Mouse (Mus musculus) midbrain, embryonic 16.5 days (tissue): ENCODE measurements around the gene Idh3a. TPM values are rescaled to one million over a fixed set of nuclear protein-coding genes. Genes with fewer than 3 reads are reported as not detected.

ENCODE experiments used
- ATAC-seq: fragments of 200-750 bp; cut with Nextera tagmentation; 2 replicates; pipeline ENCODE4 v1.8.0; 2017; ENCODE audit warnings: moderate TSS enrichment
- H3K27ac ChIP-seq: fragments of 300-500 bp; sonication (generic); 2 replicates; pipeline ENCODE4 v1.5.1; 2014; ENCODE audit warnings: mild to moderate bottlenecking, low read length, mixed read lengths
- H3K27me3 ChIP-seq: fragments of 300-500 bp; sonication (generic); 2 replicates; pipeline ENCODE4 v1.6.1; 2014; ENCODE audit warnings: low read depth, low read length, mixed read lengths; ENCODE audit not compliant: control insufficient read depth, insufficient read depth
- H3K36me3 ChIP-seq: fragments of 300-500 bp; sonication (generic); 2 replicates; pipeline ENCODE4 v1.6.1; 2014; ENCODE audit warnings: mild to moderate bottlenecking, low read length, moderate library complexity, mixed read lengths; ENCODE audit not compliant: control insufficient read depth, insufficient read depth
- H3K4me1 ChIP-seq: fragments of 300-500 bp; sonication (generic); 2 replicates; pipeline ENCODE4 v1.6.1; 2014; ENCODE audit warnings: mild to moderate bottlenecking, low read length, mixed read lengths; ENCODE audit not compliant: control insufficient read depth, insufficient read depth
- H3K4me2 ChIP-seq: fragments of 300-500 bp; sonication (generic); 2 replicates; pipeline ENCODE4 v1.6.1; 2014; ENCODE audit warnings: mild to moderate bottlenecking, low read length, mixed read lengths
- H3K4me3 ChIP-seq: fragments of 300-500 bp; sonication (generic); 2 replicates; pipeline ENCODE4 v1.5.1; 2014; ENCODE audit warnings: low read depth, mild to moderate bottlenecking, low read length, moderate library complexity, mixed read lengths
- H3K9ac ChIP-seq: fragments of 300-500 bp; sonication (generic); 2 replicates; pipeline ENCODE4 v1.6.1; 2014; ENCODE audit warnings: low read depth, low read length, mixed read lengths
- H3K9me3 ChIP-seq: fragments of 300-500 bp; sonication (generic); replicated peaks from 2 replicates; pipeline ENCODE4 v1.6.1; 2014; ENCODE audit warnings: mild to moderate bottlenecking, low read length, mixed read lengths; ENCODE audit not compliant: control insufficient read depth, poor library complexity, severe bottlenecking
- WGBS: fragments of 180-500 bp; shearing (Covaris S2); extraction: QIAGEN DNeasy Blood & Tissue Kit; methylation state at CpG from one replicate; pipeline ENCODE4 v1.1.7; 2014; 5-methylcytosine and 5-hydroxymethylcytosine counted together
- polyA plus RNA-seq: library from polyadenylated mRNA; unstranded; fragments of >200 nt; fragmentation: Nextera tagmentation; extraction: Ambion mirVana; gene quantifications from 2 replicates; pipeline ENCODE4 v1.2.1, GENCODE M21; 2015

Gene Idh3a
- polyA plus RNA-seq, 1 experiment from 2014 or later: 165 TPM

DNA sequence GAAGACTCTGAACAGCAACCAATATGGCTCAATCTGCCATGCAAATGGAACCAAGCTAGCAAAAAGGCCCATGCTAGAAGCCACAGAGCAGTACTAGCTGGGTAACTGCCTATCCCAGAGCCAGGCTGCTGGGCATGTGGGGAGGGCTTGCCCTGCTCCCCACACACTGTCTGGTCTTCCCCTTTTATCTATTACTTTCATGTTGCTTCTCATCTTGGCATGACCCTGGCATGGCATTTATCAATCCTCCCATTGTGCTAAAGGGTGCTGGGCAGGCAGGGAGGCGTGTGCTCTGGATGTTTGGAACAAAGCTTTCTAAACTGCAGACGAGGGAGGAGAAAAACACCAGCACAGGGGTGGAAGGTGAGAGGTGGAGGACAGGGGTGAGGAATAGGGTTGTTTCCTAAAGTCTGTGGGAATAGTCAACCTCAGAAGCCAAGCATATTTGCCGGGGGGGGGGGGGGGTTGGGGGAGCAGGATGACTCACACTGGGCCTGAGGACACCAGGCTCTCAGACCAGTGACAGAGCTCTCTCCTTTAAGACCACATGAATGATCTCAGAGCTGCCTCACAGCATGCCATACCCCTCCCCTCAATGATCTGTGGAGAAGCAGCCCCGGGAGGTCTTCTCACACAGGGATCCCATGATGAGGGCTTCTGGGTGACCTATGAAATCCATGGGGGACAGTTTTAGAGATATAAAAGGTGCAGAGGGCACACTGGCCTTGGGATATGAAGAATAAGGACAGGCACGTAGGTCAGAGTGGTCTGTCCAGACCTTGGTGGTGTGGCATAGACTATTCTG lies 51.6 kb downstream of the Idh3a start:
- Histone ChIP-seq H3K4me2 (no peak overlapping the region), H3K9me3 (no peaks in the 10 kb centered on the region), H3K36me3 (no peaks in the 10 kb centered on the region), H3K27me3 (no peaks in the 10 kb centered on the region), H3K4me1 (no peaks in the 10 kb centered on the region), H3K9ac (no peak overlapping the region), H3K4me3 (no peak overlapping the region), H3K27ac (no peak overlapping the region)
- WGBS: 59% methylated on average over 4 of the region's 5 CpGs
- no peak for ATAC-seq

DNA sequence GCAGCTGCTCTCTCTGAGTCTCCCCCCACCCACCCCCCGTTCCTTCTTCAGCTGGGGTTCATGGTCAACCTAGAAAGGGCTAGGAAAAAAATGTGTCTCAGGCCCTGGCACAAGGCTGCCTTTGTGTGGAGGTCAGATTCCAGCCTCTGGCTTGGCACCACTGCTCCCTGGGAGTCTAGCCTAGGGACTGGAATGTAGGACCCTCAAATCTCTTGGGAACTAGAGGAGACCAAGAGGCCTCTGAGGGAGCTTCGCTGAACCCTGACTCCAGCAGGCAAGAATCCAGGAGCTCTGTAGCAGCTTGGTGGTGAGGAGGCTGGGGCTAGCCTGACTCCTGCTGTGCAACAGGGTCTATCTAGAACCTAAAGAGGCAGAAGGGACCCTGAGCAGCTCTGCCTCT lies 53.1 kb downstream of the Idh3a start:
- Histone ChIP-seq H3K27ac (no peak overlapping the region), H3K4me1 (no peaks in the 10 kb centered on the region), H3K4me2 (no peak overlapping the region), H3K27me3 (no peaks in the 10 kb centered on the region), H3K36me3 (no peaks in the 10 kb centered on the region), H3K4me3 (no peak overlapping the region), H3K9me3 (no peaks in the 10 kb centered on the region), H3K9ac (no peak overlapping the region)
- no peak for ATAC-seq
- WGBS: 77% methylated on average over 2 of the region's 2 CpGs

GRCm38 (mm10) chr9:54641548-54641947 lies 55.4 kb downstream of the Idh3a start:
- no peak overlapping the region for H3K4me2 ChIP-seq
- WGBS: 86% methylated on average over 3 of the region's 3 CpGs
- no peak for ATAC-seq

GRCm38 (mm10) chr9:54642149-54642548 lies 56.0 kb downstream of the Idh3a start:
- H3K4me2 ChIP-seq: no peak overlapping the region
- ATAC-seq: no peak
- H3K36me3 ChIP-seq: no peaks in the 10 kb centered on the region
- no peaks in the 10 kb centered on the region for H3K9me3 ChIP-seq
- H3K9ac ChIP-seq: no peak overlapping the region
- WGBS: 85% methylated on average over 2 of the region's 2 CpGs
- no peaks in the 10 kb centered on the region for H3K4me1 ChIP-seq
- H3K27me3 ChIP-seq: no peaks in the 10 kb centered on the region
- H3K4me3 ChIP-seq: no peak overlapping the region
- no peak overlapping the region for H3K27ac ChIP-seq

More at GRCm38 (mm10) chr9:54641548-54641947, 55.4 kb downstream of the Idh3a start:
- no peaks in the 10 kb centered on the region for H3K4me1 ChIP-seq
- no peak overlapping the region for H3K27ac ChIP-seq
- no peak overlapping the region for H3K9ac ChIP-seq
- no peaks in the 10 kb centered on the region for H3K36me3 ChIP-seq
- no peaks in the 10 kb centered on the region for H3K9me3 ChIP-seq
- H3K4me3 ChIP-seq: no peak overlapping the region
- H3K27me3 ChIP-seq: no peaks in the 10 kb centered on the region

- Histone ChIP-seq H3K4me3 (no peak overlapping the region), H3K36me3 (no peaks in the 10 kb centered on the region), H3K27me3 (no peaks in the 10 kb centered on the region), H3K9ac (no peak overlapping the region), H3K27ac (no peak overlapping the region), H3K9me3 (no peaks in the 10 kb centered on the region), H3K4me2 (no peak overlapping the region), H3K4me1 (no peaks in the 10 kb centered on the region)
- WGBS: 87% methylated on average over 4 of the region's 4 CpGs
- ATAC-seq: no peak
Measured at GRCm38 (mm10) chr9:54642556-54642955, 56.4 kb downstream of the Idh3a start.

DNA sequence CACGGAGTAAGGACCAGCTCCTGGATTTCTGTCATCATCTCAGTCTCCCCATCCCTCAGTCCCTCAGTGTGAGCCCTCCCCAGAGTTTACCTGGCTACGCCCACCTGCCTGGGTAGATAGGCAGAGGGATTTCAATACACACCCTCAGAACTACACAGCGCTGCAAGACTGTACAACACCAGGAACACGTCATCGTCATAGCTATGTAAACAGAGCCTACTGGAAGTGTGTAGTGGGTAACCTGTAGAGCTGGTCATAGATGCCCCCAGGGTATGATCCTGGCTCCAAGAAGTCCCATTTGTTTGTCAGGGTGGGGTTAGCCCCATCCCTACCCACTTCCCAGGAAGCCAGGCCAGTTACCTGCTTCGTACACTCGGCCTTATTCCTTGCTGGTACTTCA lies 57.0 kb downstream of the Idh3a start:
- no peak overlapping the region for H3K4me3 ChIP-seq
- H3K36me3 ChIP-seq: no peaks in the 10 kb centered on the region
- H3K4me1 ChIP-seq: no peaks in the 10 kb centered on the region
- ATAC-seq: no peak
- no peaks in the 10 kb centered on the region for H3K9me3 ChIP-seq
- H3K27me3 ChIP-seq: no peaks in the 10 kb centered on the region
- no peak overlapping the region for H3K27ac ChIP-seq
- 97% methylated on average over 7 of the region's 7 CpGs for WGBS
- no peak overlapping the region for H3K4me2 ChIP-seq
- no peak overlapping the region for H3K9ac ChIP-seq

GRCm38 (mm10) chr9:54645530-54645929 lies 59.4 kb downstream of the Idh3a start:
- Histone ChIP-seq H3K36me3 (no peaks in the 10 kb centered on the region), H3K27ac (no peak overlapping the region), H3K4me3 (no peak overlapping the region), H3K4me2 (no peak overlapping the region), H3K4me1 (no peaks in the 10 kb centered on the region), H3K9ac (no peak overlapping the region), H3K27me3 (no peaks in the 10 kb centered on the region), H3K9me3 (no peaks in the 10 kb centered on the region)
- ATAC-seq: no peak
- 95% methylated on average over 6 of the region's 6 CpGs for WGBS

GRCm38 (mm10) chr9:54646252-54646651 lies 60.1 kb downstream of the Idh3a start:
- Histone ChIP-seq H3K4me3 (no peak overlapping the region), H3K9ac (no peak overlapping the region), H3K4me2 (no peak overlapping the region), H3K27me3 (no peaks in the 10 kb centered on the region), H3K4me1 (no peaks in the 10 kb centered on the region), H3K36me3 (no peaks in the 10 kb centered on the region), H3K9me3 (no peaks in the 10 kb centered on the region), H3K27ac (no peak overlapping the region)
- 84% methylated on average over 9 of the region's 9 CpGs for WGBS
- no peak for ATAC-seq

GRCm38 (mm10) chr9:54647456-54647855 lies 61.3 kb downstream of the Idh3a start:
- H3K27me3 ChIP-seq: no peaks in the 10 kb centered on the region
- no peak overlapping the region for H3K9ac ChIP-seq
- H3K36me3 ChIP-seq: no peaks in the 10 kb centered on the region
- H3K4me1 ChIP-seq: no peaks in the 10 kb centered on the region
- H3K9me3 ChIP-seq: no peaks in the 10 kb centered on the region
- no peak overlapping the region for H3K4me3 ChIP-seq
- 90% methylated on average over 2 of the region's 2 CpGs for WGBS
- no peak overlapping the region for H3K4me2 ChIP-seq
- no peak overlapping the region for H3K27ac ChIP-seq
- ATAC-seq: no peak
